Mouse (Mus musculus) midbrain, embryonic 14.5 days (tissue): ENCODE results near the gene Nr4a3. TPM values are rescaled to one million over a fixed set of nuclear protein-coding genes. Genes with fewer than 3 reads are reported as not detected.

Source experiments
- polyA plus RNA-seq: library from polyadenylated mRNA; unstranded; fragments of >200 nt; fragmentation: Nextera tagmentation; extraction: Ambion mirVana; gene quantifications from 2 replicates; pipeline ENCODE4 v1.2.1, GENCODE M21; 2014

The Nr4a3 gene
- polyA plus RNA-seq, 1 experiment from 2014 or later, result 1.1 TPM

Other genes with a start within 250 kb of the Nr4a3 start
- gene Stx17, start 79.8 kb downstream of the Nr4a3 start, polyA plus RNA-seq, result 25.6 and 27.4 TPM in 2 replicates
- gene Erp44, start 234.4 kb downstream of the Nr4a3 start, polyA plus RNA-seq, result 47.4 and 59.6 TPM in 2 replicates
- gene Invs, start 234.6 kb downstream of the Nr4a3 start, polyA plus RNA-seq, result 3.9 and 5.3 TPM in 2 replicates